In genomic region chr17:32319950-32320349, GRCm38 (mm10) we compare ENCODE assay signal across 8 mouse cellular contexts. TPM values are rescaled to one million over a fixed set of nuclear protein-coding genes. Genes with fewer than 3 reads are reported as not detected.
DNase-seq lines count a peak whose midpoint lies in the region; ATAC-seq and TF ChIP-seq lines count a peak whose summit lies in the region.

No protein-coding gene starts in this region.

- no peaks in the 10 kb centered on the region for H3K9me3 ChIP-seq in heart, embryonic 12.5 days (replicated peaks)
- no peaks in the 10 kb centered on the region for H3K9me3 ChIP-seq in CH12.LX (replicated peaks; ENCODE audit: low read length)
- no peaks in the 10 kb centered on the region for H3K9me3 ChIP-seq in embryonic facial prominence, embryonic 12.5 days
- H3K9me3 ChIP-seq in limb, embryonic 13.5 days = no peaks in the 10 kb centered on the region
- H3K9me3 ChIP-seq in stomach, embryonic 16.5 days (replicated peaks; ENCODE audit: control insufficient read depth, low read length) = no peaks in the 10 kb centered on the region

- no peak for ATAC-seq in heart, embryonic 12.5 days (ENCODE audit: insufficient number of reproducible peaks, low FRiP score)
- no peak for ATAC-seq in embryonic facial prominence, embryonic 12.5 days (ENCODE audit: insufficient number of reproducible peaks, insufficient read depth, low FRiP score, low TSS enrichment)
- no peak for ATAC-seq in limb, embryonic 13.5 days (ENCODE audit: low FRiP score, low read depth)
- no peak for ATAC-seq in stomach, embryonic 16.5 days (ENCODE audit: insufficient read depth, low FRiP score)

- intact Hi-C loops in heart, postnatal 36 days (cut with DNase I) = loop anchor here (2.0 to 5.0 kb wide), 2 partner anchors 35 to 98 kb away; partner anchors contain the start of gene Brd4

- no peak for TF ChIP-seq POLR2A in CH12.LX (IDR thresholded peaks at IDR 0.05; ENCODE audit: low read depth, low read length)

- H3K4me1 ChIP-seq in heart, embryonic 12.5 days (replicated peaks) = peaks cover 28% of the 10 kb centered on the region
- H3K4me1 ChIP-seq in CH12.LX (ENCODE audit: control insufficient read depth in 1 of 2, insufficient read depth in 2 of 2) = peaks cover 5 to 22% of the 10 kb centered on the region in 2 experiments; a peak in 3 of 4 replicates
- peaks cover 18% of the 10 kb centered on the region for H3K4me1 ChIP-seq in embryonic facial prominence, embryonic 12.5 days
- H3K4me1 ChIP-seq in limb, embryonic 13.5 days = peaks cover 23% of the 10 kb centered on the region
- peaks cover 18% of the 10 kb centered on the region for H3K4me1 ChIP-seq in stomach, embryonic 16.5 days (ENCODE audit: control insufficient read depth, insufficient read depth, low read length)

- peak overlapping the region; percentile 92 for H3K4me3 ChIP-seq in heart, embryonic 12.5 days
- peak overlapping the region; percentile 79 to 82 (median 79) for H3K4me3 ChIP-seq in CH12.LX (replicated peaks in 1 of 3; ENCODE audit: low read depth in 2 of 3, low read length in 2 of 3, poor library complexity in 1 of 3)
- H3K4me3 ChIP-seq in embryonic facial prominence, embryonic 12.5 days = peak overlapping the region; percentile 78
- peak overlapping the region; percentile 87 for H3K4me3 ChIP-seq in limb, embryonic 13.5 days
- peak overlapping the region; percentile 81 for H3K4me3 ChIP-seq in stomach, embryonic 16.5 days (replicated peaks; ENCODE audit: low read length)

- H3K4me2 ChIP-seq in heart, embryonic 12.5 days = peak overlapping the region; percentile 95
- H3K4me2 ChIP-seq in CH12.LX (ENCODE audit: insufficient read depth, low read depth, poor library complexity, severe bottlenecking) = peak overlapping the region; percentile 73
- peak overlapping the region; percentile 89 for H3K4me2 ChIP-seq in embryonic facial prominence, embryonic 12.5 days (replicated peaks)
- H3K4me2 ChIP-seq in limb, embryonic 13.5 days (replicated peaks) = peak overlapping the region; percentile 92
- peak overlapping the region; percentile 93 for H3K4me2 ChIP-seq in stomach, embryonic 16.5 days (ENCODE audit: low read depth, low read length)

- H3K27me3 ChIP-seq in heart, embryonic 12.5 days (replicated peaks) = no peaks in the 10 kb centered on the region
- no peaks in the 10 kb centered on the region for H3K27me3 ChIP-seq in CH12.LX (replicated peaks)
- H3K27me3 ChIP-seq in embryonic facial prominence, embryonic 12.5 days = no peaks in the 10 kb centered on the region
- H3K27me3 ChIP-seq in limb, embryonic 13.5 days = no peaks in the 10 kb centered on the region
- no peaks in the 10 kb centered on the region for H3K27me3 ChIP-seq in stomach, embryonic 16.5 days (ENCODE audit: control insufficient read depth, insufficient read depth, low read length)

- peak overlapping the region; percentile 93 for H3K9ac ChIP-seq in heart, embryonic 12.5 days
- H3K9ac ChIP-seq in CH12.LX (ENCODE audit: insufficient read depth, low read depth) = peak overlapping the region; percentile 93
- peak overlapping the region; percentile 86 for H3K9ac ChIP-seq in embryonic facial prominence, embryonic 12.5 days
- H3K9ac ChIP-seq in limb, embryonic 13.5 days = peak overlapping the region; percentile 94
- H3K9ac ChIP-seq in stomach, embryonic 16.5 days (ENCODE audit: low read length) = peak overlapping the region; percentile 88

- WGBS in heart, embryonic 12.5 days = under 1% methylated on average over 7 of the region's 7 CpGs
- WGBS in embryonic facial prominence, embryonic 12.5 days = 1% methylated on average over 7 of the region's 7 CpGs
- under 1% methylated on average over 7 of the region's 7 CpGs for WGBS in limb, embryonic 13.5 days
- WGBS in stomach, embryonic 16.5 days = 0% methylated on average over 7 of the region's 7 CpGs

- in situ Hi-C loops in CH12.LX (cut with MboI; ENCODE audit: low pct_ligation_motif_present, low pct_unique_long_range_greater_than_20kb, low sequenced_read_pairs) = no loop called here

- peaks cover 52% of the 10 kb centered on the region for H3K36me3 ChIP-seq in heart, embryonic 12.5 days
- H3K36me3 ChIP-seq in CH12.LX (replicated peaks in 1 of 2; ENCODE audit: control insufficient read depth in 1 of 2, insufficient read depth in 1 of 2, low read length in 1 of 2) = peaks cover 31 to 56% of the 10 kb centered on the region in 2 experiments
- peaks cover 44% of the 10 kb centered on the region for H3K36me3 ChIP-seq in embryonic facial prominence, embryonic 12.5 days
- H3K36me3 ChIP-seq in limb, embryonic 13.5 days = peaks cover 47% of the 10 kb centered on the region
- H3K36me3 ChIP-seq in stomach, embryonic 16.5 days (ENCODE audit: control insufficient read depth, insufficient read depth, low read length) = peaks cover 25% of the 10 kb centered on the region

- TF ChIP-seq EP300 in CH12.LX (IDR thresholded peaks at IDR 0.05; ENCODE audit: low read length) = no peak

- dilution Hi-C loops in CH12.LX (cut with MboI; ENCODE audit: extremely low pct_ligation_motif_present, extremely low pct_unique_long_range_greater_than_20kb, low sequenced_read_pairs) = no loop called here

- no peak for TF ChIP-seq CTCF in CH12.LX (conservative IDR thresholded peaks at IDR 0.05 in 1 of 2, IDR thresholded peaks at IDR 0.05 in 1 of 2; ENCODE audit: low read depth in 2 of 2, low read length in 2 of 2)

- no peak for DNase-seq in heart, postnatal 36 days
- DNase-seq in CH12.LX (ENCODE audit: extremely low read depth) = peak; percentile 19
- no peak for DNase-seq in gastrocnemius, postnatal 10 days
- no peak for DNase-seq in retina, postnatal 1 day

- no peak for TF ChIP-seq RAD21 in CH12.LX (IDR thresholded peaks at IDR 0.05; ENCODE audit: low read depth, low read length)

- H3K79me2 ChIP-seq in CH12.LX (replicated peaks; ENCODE audit: control insufficient read depth, extremely low read depth, insufficient read depth, poor library complexity, severe bottlenecking) = peaks cover 42% of the 10 kb centered on the region

- H3K27ac ChIP-seq in heart, embryonic 12.5 days (ENCODE audit: poor library complexity, severe bottlenecking) = peak overlapping the region; percentile 96; the same call in 1 of the 2 replicates
- H3K27ac ChIP-seq in CH12.LX (ENCODE audit: insufficient read depth, low read depth) = peak overlapping the region; percentile 84; the same call in 1 of the 2 replicates
- H3K27ac ChIP-seq in embryonic facial prominence, embryonic 12.5 days = peak overlapping the region; percentile 94
- peak overlapping the region; percentile 95; the same call in 1 of the 2 replicates for H3K27ac ChIP-seq in limb, embryonic 13.5 days
- peak overlapping the region; percentile 92 for H3K27ac ChIP-seq in stomach, embryonic 16.5 days (ENCODE audit: low read length)

TF ChIP-seq in CH12.LX, 34 proteins besides CTCF, POLR2A, EP300 and RAD21:
- TF ChIP-seq ZMIZ1 (IDR thresholded peaks at IDR 0.05; ENCODE audit: low read depth, low read length) (no peak), MAX (IDR thresholded peaks at IDR 0.05; ENCODE audit: low read length) (peak; percentile 79), MAZ (IDR thresholded peaks at IDR 0.05; ENCODE audit: low read depth, low read length) (no peak), ZKSCAN1 (IDR thresholded peaks at IDR 0.05; ENCODE audit: borderline replicate concordance, low read depth, low read length) (no peak)

RNA-seq across cellular contexts. Expression of gene Akap8, which starts 1.1 kb away (rescaled TPM):
- polyA plus RNA-seq in heart, embryonic 12.5 days (2016; fragmentation: Nextera tagmentation; extraction: Ambion mirVana) = 85.1 and 88.9 TPM in 2 replicates
- 10 to 100 TPM; 37.3 to 50.4 TPM for total RNA-seq in heart, postnatal 36 days (2021)
- total RNA-seq in CH12.LX (2012; rRNA removed) (62.5 and 85.8 TPM in 2 replicates), CH12.LX (2014; rRNA removed) (75.2 and 80.2 TPM in 2 replicates)
- 146 and 174 TPM in 2 replicates for polyA plus RNA-seq in CH12.LX (2012; ENCODE audit: insufficient read length, low read depth)
- 145 and 148 TPM in 2 replicates for polyA plus RNA-seq in embryonic facial prominence, embryonic 12.5 days (2016; fragmentation: Nextera tagmentation; extraction: Ambion mirVana)
- 110 and 123 TPM in 2 replicates for polyA plus RNA-seq in limb, embryonic 13.5 days (2015; fragmentation: Nextera tagmentation; extraction: Ambion mirVana)
- polyA plus RNA-seq in stomach, embryonic 16.5 days (2015; fragmentation: Nextera tagmentation; extraction: Ambion mirVana) = 94.7 and 98.8 TPM in 2 replicates
- total RNA-seq in gastrocnemius, postnatal 10 days (2021) = 10 to 100 TPM; 37.6 to 50.2 TPM

RNA-seq across cellular contexts. Expression of gene Akap8l, which starts 30.5 kb away (rescaled TPM):
- 79.4 and 84.6 TPM in 2 replicates for polyA plus RNA-seq in heart, embryonic 12.5 days (2016; fragmentation: Nextera tagmentation; extraction: Ambion mirVana)
- total RNA-seq in heart, postnatal 36 days (2021) = 10 to 100 TPM; 44.5 to 55.7 TPM
- total RNA-seq in CH12.LX (2012; rRNA removed) (32.0 and 41.4 TPM in 2 replicates), CH12.LX (2014; rRNA removed) (29.6 and 30.1 TPM in 2 replicates)
- polyA plus RNA-seq in CH12.LX (2012; ENCODE audit: insufficient read length, low read depth) = 43.4 and 51.2 TPM in 2 replicates
- polyA plus RNA-seq in embryonic facial prominence, embryonic 12.5 days (2016; fragmentation: Nextera tagmentation; extraction: Ambion mirVana) = 107 and 118 TPM in 2 replicates
- 106 and 116 TPM in 2 replicates for polyA plus RNA-seq in limb, embryonic 13.5 days (2015; fragmentation: Nextera tagmentation; extraction: Ambion mirVana)
- 72.0 and 78.9 TPM in 2 replicates for polyA plus RNA-seq in stomach, embryonic 16.5 days (2015; fragmentation: Nextera tagmentation; extraction: Ambion mirVana)
- 10 to 100 TPM; 23.7 to 39.9 TPM for total RNA-seq in gastrocnemius, postnatal 10 days (2021)

RNA-seq across cellular contexts. Expression of gene Brd4, which starts 35.4 kb away (rescaled TPM):
- polyA plus RNA-seq in heart, embryonic 12.5 days (2016; fragmentation: Nextera tagmentation; extraction: Ambion mirVana) = 72.6 and 76.6 TPM in 2 replicates
- total RNA-seq in heart, postnatal 36 days (2021) = 10 to 100 TPM; 52.3 to 55.0 TPM
- 17.5 and 19.1 TPM in 2 replicates for total RNA-seq in CH12.LX (2012; rRNA removed)
- 4.8 and 6.3 TPM in 2 replicates for total RNA-seq in CH12.LX (2014; rRNA removed)
- polyA plus RNA-seq in CH12.LX (2012; ENCODE audit: insufficient read length, low read depth) = 68.1 and 68.5 TPM in 2 replicates
- polyA plus RNA-seq in embryonic facial prominence, embryonic 12.5 days (2016; fragmentation: Nextera tagmentation; extraction: Ambion mirVana) = 107 and 112 TPM in 2 replicates
- polyA plus RNA-seq in limb, embryonic 13.5 days (2015; fragmentation: Nextera tagmentation; extraction: Ambion mirVana) = 99.1 and 109 TPM in 2 replicates
- 51.7 and 58.0 TPM in 2 replicates for polyA plus RNA-seq in stomach, embryonic 16.5 days (2015; fragmentation: Nextera tagmentation; extraction: Ambion mirVana)
- total RNA-seq in gastrocnemius, postnatal 10 days (2021) = 10 to 100 TPM; 55.4 to 70.2 TPM
